In genomic region chr13:46703138-46703537, GRCm38 (mm10) we compare ENCODE assay signal across 12 mouse cellular contexts. TPM values are rescaled to one million over a fixed set of nuclear protein-coding genes. Genes with fewer than 3 reads are reported as not detected.
DNase-seq lines count a peak whose midpoint lies in the region; ATAC-seq and TF ChIP-seq lines count a peak whose summit lies in the region.
"Had no signal": no experiment of that assay in that cellular context is flagged by ENCODE, and none has a peak within 500 bp of the region (broad histone marks: within the 10 kb centered on the region; RNA-seq: fewer than 3 reads in every experiment).

No protein-coding gene starts in this region.

- no peak for ATAC-seq in heart, postnatal 0 days (ENCODE audit: insufficient read depth, low read depth)
- no peak for ATAC-seq in Patski
- ATAC-seq in lung, postnatal 0 days: no peak
- ATAC-seq in forebrain, embryonic 16.5 days: no peak

- H3K9me3 ChIP-seq in heart, postnatal 0 days (replicated peaks; ENCODE audit: control insufficient read depth, low read length): no peaks in the 10 kb centered on the region
- H3K9me3 ChIP-seq in lung, postnatal 0 days (ENCODE audit: low read length): no peaks in the 10 kb centered on the region
- H3K9me3 ChIP-seq in forebrain, embryonic 16.5 days (ENCODE audit: control insufficient read depth, low read length): no peaks in the 10 kb centered on the region
- H3K9me3 ChIP-seq: heart, embryonic 15.5 days; limb, embryonic 10.5 days; stomach, embryonic 15.5 days had no signal

- H3K4me1 ChIP-seq in heart, postnatal 0 days (ENCODE audit: control insufficient read depth, insufficient read depth): no peaks in the 10 kb centered on the region
- no peaks in the 10 kb centered on the region for H3K4me1 ChIP-seq in lung, postnatal 0 days (ENCODE audit: insufficient read depth, low read depth, low read length)
- H3K4me1 ChIP-seq in forebrain, embryonic 16.5 days (replicated peaks; ENCODE audit: control insufficient read depth, insufficient read depth, low read length): no peaks in the 10 kb centered on the region
- H3K4me1 ChIP-seq: heart, embryonic 15.5 days; limb, embryonic 10.5 days; stomach, embryonic 15.5 days had no signal

- no peak for TF ChIP-seq EP300 in heart, postnatal 0 days (IDR thresholded peaks at IDR 0.05; ENCODE audit: low read depth)
- no peak for TF ChIP-seq EP300 in lung, postnatal 0 days (IDR thresholded peaks at IDR 0.05)

- POLR2A ChIA-PET in Patski (lab: Charles Lee): no interaction called here

- H3K9ac ChIP-seq in heart, postnatal 0 days (replicated peaks; ENCODE audit: low read depth, low read length): no peak overlapping the region
- no peak overlapping the region for H3K9ac ChIP-seq in lung, postnatal 0 days (replicated peaks; ENCODE audit: low read depth)
- H3K9ac ChIP-seq in forebrain, embryonic 16.5 days (replicated peaks; ENCODE audit: low read depth, low read length): no peak overlapping the region
- H3K9ac ChIP-seq: heart, embryonic 15.5 days; stomach, embryonic 15.5 days had no signal

- in situ Hi-C loops in Patski (cut with MboI; ENCODE audit: low pct_unique_long_range_greater_than_20kb): no loop called here

- H3K36me3 ChIP-seq in heart, postnatal 0 days (replicated peaks; ENCODE audit: control insufficient read depth, insufficient read depth, low read length): peaks cover 38% of the 10 kb centered on the region
- peaks cover 3% of the 10 kb centered on the region; the same call in 1 of the 2 replicates for H3K36me3 ChIP-seq in lung, postnatal 0 days (ENCODE audit: insufficient read depth, low read length)
- H3K36me3 ChIP-seq in forebrain, embryonic 16.5 days (ENCODE audit: control insufficient read depth, insufficient read depth): peaks cover 13% of the 10 kb centered on the region

- no peak overlapping the region for H3K27ac ChIP-seq in heart, postnatal 0 days (ENCODE audit: low read depth)
- no peak overlapping the region for H3K27ac ChIP-seq in lung, postnatal 0 days (ENCODE audit: low read length)
- H3K27ac ChIP-seq in forebrain, embryonic 16.5 days (ENCODE audit: low read length): no peak overlapping the region
- H3K27ac ChIP-seq: heart, embryonic 15.5 days; limb, embryonic 10.5 days; stomach, embryonic 15.5 days had no signal

- WGBS in heart, postnatal 0 days: 83% methylated on average over 5 of the region's 5 CpGs
- 80% methylated on average over 5 of the region's 5 CpGs for whole genome bisulfite sequencing in lung, postnatal 0 days
- WGBS in forebrain, embryonic 16.5 days: 78% methylated on average over 5 of the region's 5 CpGs

- CTCF ChIA-PET in Patski (lab: Charles Lee): interaction anchor here (0.8 to 1.9 kb wide), 3 partner anchors 12 to 21 kb away, joined by 3 to 5 read pairs (median 5); no protein-coding TSS in a partner anchor

- no peak overlapping the region for H3K4me3 ChIP-seq in heart, postnatal 0 days (ENCODE audit: low read depth, low read length)
- no peak overlapping the region for H3K4me3 ChIP-seq in lung, postnatal 0 days (ENCODE audit: low read depth, low read length)
- H3K4me3 ChIP-seq in forebrain, embryonic 16.5 days (replicated peaks; ENCODE audit: low read length): no peak overlapping the region
- H3K4me3 ChIP-seq: heart, embryonic 15.5 days; limb, embryonic 10.5 days; stomach, embryonic 15.5 days had no signal

- H3K4me2 ChIP-seq in heart, postnatal 0 days (ENCODE audit: low read depth, low read length): no peak overlapping the region
- H3K4me2 ChIP-seq in lung, postnatal 0 days (replicated peaks; ENCODE audit: low read depth, low read length): no peak overlapping the region
- no peak overlapping the region for H3K4me2 ChIP-seq in forebrain, embryonic 16.5 days (ENCODE audit: low read length)
- H3K4me2 ChIP-seq: heart, embryonic 15.5 days; stomach, embryonic 15.5 days had no signal

- no peaks in the 10 kb centered on the region for H3K27me3 ChIP-seq in heart, postnatal 0 days (ENCODE audit: control insufficient read depth, insufficient read depth, low read length)
- H3K27me3 ChIP-seq in Patski: no peaks in the 10 kb centered on the region
- no peaks in the 10 kb centered on the region for H3K27me3 ChIP-seq in lung, postnatal 0 days (replicated peaks; ENCODE audit: insufficient read depth, low read length)
- no peaks in the 10 kb centered on the region for H3K27me3 ChIP-seq in forebrain, embryonic 16.5 days (replicated peaks; ENCODE audit: control insufficient read depth, insufficient read depth, low read length)
- H3K27me3 ChIP-seq: heart, embryonic 15.5 days; stomach, embryonic 15.5 days had no signal

- no peak for DNase-seq in heart, postnatal 0 days (ENCODE audit: low spot score)
- no peak for DNase-seq in heart, adult 11 months
- DNase-seq in A20 (ENCODE audit: low read depth, low spot score) (peak; percentile 40), Patski (ENCODE audit: low read depth, low spot score) (no peak)
- DNase-seq in lung, postnatal 0 days (ENCODE audit: low spot score): peak; percentile 30
- DNase-seq in left cerebral cortex, adult 18-20 months (ENCODE audit: low spot score in 2 of 2): no peak
- no peak for DNase-seq in yolk sac, embryonic 10.5 days (ENCODE audit: low spot score)
- DNase-seq: adrenal gland, adult 8-10 months had no signal

- peak; percentile 24 for TF ChIP-seq CTCF in heart, postnatal 0 days (IDR thresholded peaks at IDR 0.05; ENCODE audit: low read depth)
- peak; percentile 20 for TF ChIP-seq CTCF in Patski (IDR thresholded peaks at IDR 0.05)
- TF ChIP-seq CTCF in lung, postnatal 0 days (IDR thresholded peaks at IDR 0.05): peak; percentile 69

RNA-seq across cellular contexts. Expression of gene Nup153, which starts 24.6 kb away (rescaled TPM):
- total RNA-seq in heart, postnatal 0 days (2014; rRNA removed; ENCODE audit: low replicate concordance): 24.7 and 26.6 TPM in 2 replicates
- polyA plus RNA-seq in heart, postnatal 0 days (2015; fragmentation: Nextera tagmentation; extraction: Ambion mirVana): 5.3 and 5.7 TPM in 2 replicates
- polyA plus RNA-seq in Patski (2021): 48.9 TPM
- polyA plus RNA-seq in lung, postnatal 0 days (2015; fragmentation: Nextera tagmentation; extraction: Ambion mirVana): 14.0 and 16.9 TPM in 2 replicates
- total RNA-seq in left cerebral cortex, adult 18-20 months (2021): 10 to 100 TPM; 58.4 TPM
- 21.7 and 25.9 TPM in 2 replicates for polyA plus RNA-seq in forebrain, embryonic 16.5 days (2015; fragmentation: Nextera tagmentation; extraction: Ambion mirVana)

RNA-seq across cellular contexts. Expression of gene Fam8a1, which starts 33.8 kb away (rescaled TPM):
- total RNA-seq in heart, postnatal 0 days (2014; rRNA removed; ENCODE audit: low replicate concordance): 15.5 and 24.9 TPM in 2 replicates
- polyA plus RNA-seq in heart, postnatal 0 days (2015; fragmentation: Nextera tagmentation; extraction: Ambion mirVana): 8.0 and 8.5 TPM in 2 replicates
- 52.0 TPM for polyA plus RNA-seq in Patski (2021)
- 12.7 and 13.0 TPM in 2 replicates for polyA plus RNA-seq in lung, postnatal 0 days (2015; fragmentation: Nextera tagmentation; extraction: Ambion mirVana)
- 10 to 100 TPM; 93.8 to 94.7 TPM for total RNA-seq in left cerebral cortex, adult 18-20 months (2021)
- 19.0 and 20.1 TPM in 2 replicates for polyA plus RNA-seq in forebrain, embryonic 16.5 days (2015; fragmentation: Nextera tagmentation; extraction: Ambion mirVana)

Comparison
In these comparisons a context has a peak if more than half of its experiments do, and no peak if none do; other contexts are left out.
1. DNase-seq: peak in A20 (single experiment) and lung, postnatal 0 days (single experiment); none in heart, postnatal 0 days (single experiment), heart, adult 11 months (single experiment), Patski (single experiment), left cerebral cortex, adult 18-20 months (0 of 2) and yolk sac, embryonic 10.5 days (single experiment).
2. Peak in every context shown above with its lines, with median percentiles within 50 percentile points of each other: CTCF ChIP-seq.